Mouse (Mus musculus) liver, embryonic 12.5 days (tissue): ENCODE data around the gene Gm10447. TPM values are rescaled to one million over a fixed set of nuclear protein-coding genes. Genes with fewer than 3 reads are reported as not detected.
"Not testable (repeated sequence)": the region's sequence is repeated elsewhere in the genome, so short reads cannot be mapped to it uniquely, and the experiment has no call there.

ENCODE experiments used
- ATAC-seq: fragments of 200-750 bp; cut with Nextera tagmentation; 2 replicates; pipeline ENCODE4 v1.8.0; 2017; ENCODE audit warnings: moderate number of reproducible peaks, mild to moderate bottlenecking, moderate library complexity
- H3K27ac ChIP-seq: fragments of 300-500 bp; sonication (generic); 2 replicates; pipeline ENCODE4 v1.5.1; 2016; ENCODE audit warnings: mild to moderate bottlenecking
- H3K27me3 ChIP-seq: fragments of 300-500 bp; sonication (generic); replicated peaks from 2 replicates; pipeline ENCODE4 v1.6.1; 2016; ENCODE audit warnings: mild to moderate bottlenecking, moderate library complexity
- H3K36me3 ChIP-seq: fragments of 300-500 bp; sonication (generic); 2 replicates; pipeline ENCODE4 v1.6.1; 2016; ENCODE audit warnings: mild to moderate bottlenecking, moderate library complexity
- H3K4me1 ChIP-seq: fragments of 300-500 bp; sonication (generic); 2 replicates; pipeline ENCODE4 v1.6.1; 2016
- H3K4me2 ChIP-seq: fragments of 300-500 bp; sonication (generic); 2 replicates; pipeline ENCODE4 v1.6.1; 2016; ENCODE audit warnings: mild to moderate bottlenecking, moderate library complexity
- H3K4me3 ChIP-seq: fragments of 300-500 bp; sonication (generic); 2 replicates; pipeline ENCODE4 v1.5.1; 2016; ENCODE audit warnings: mild to moderate bottlenecking, moderate library complexity
- H3K9ac ChIP-seq: fragments of 300-500 bp; sonication (generic); 2 replicates; pipeline ENCODE4 v1.6.1; 2016; ENCODE audit warnings: mild to moderate bottlenecking, moderate library complexity
- H3K9me3 ChIP-seq: fragments of 300-500 bp; sonication (generic); replicated peaks from 2 replicates; pipeline ENCODE4 v1.6.1; 2016; ENCODE audit warnings: mild to moderate bottlenecking, moderate library complexity
- WGBS: fragments of 180-500 bp; shearing (Covaris S2); methylation state at CpG from one replicate; pipeline ENCODE4 v1.1.7; 2016; ENCODE audit not compliant: insufficient replicate concordance; 5-methylcytosine and 5-hydroxymethylcytosine counted together
- polyA plus RNA-seq: library from polyadenylated mRNA; unstranded; fragments of >200 nt; fragmentation: Nextera tagmentation; extraction: Ambion mirVana; gene quantifications from 2 replicates; pipeline ENCODE4 v1.2.1, GENCODE M21; 2016

The Gm10447 gene
- polyA plus RNA-seq, 1 experiment from 2014 or later: 0.10 TPM

- H3K36me3 ChIP-seq: peaks cover 20% of the 10 kb centered on the region
- peaks cover 52% of the 10 kb centered on the region for H3K4me1 ChIP-seq
- H3K9me3 ChIP-seq: no peaks in the 10 kb centered on the region
- 6% methylated on average over 9 of the region's 9 CpGs for WGBS
- peak overlapping the region; percentile 55 for H3K9ac ChIP-seq
- H3K4me3 ChIP-seq: peak overlapping the region; percentile 99
- H3K27ac ChIP-seq: peak overlapping the region; percentile 90
- peak; percentile 22 for ATAC-seq
- no peaks in the 10 kb centered on the region for H3K27me3 ChIP-seq
- peak overlapping the region; percentile 90 for H3K4me2 ChIP-seq
Observed at GRCm38 (mm10) chr11:53431347-53432056, 25.4 kb downstream of the Gm10447 start.

- Histone ChIP-seq H3K4me3 (peak within 1 kb of the TSS; percentile 99), H3K4me1 (peaks cover 45% of the 10 kb centered on the region), H3K9me3 (no peaks in the 10 kb centered on the region), H3K27me3 (no peaks in the 10 kb centered on the region), H3K36me3 (peaks cover 21% of the 10 kb centered on the region), H3K27ac (peak within 1 kb of the TSS; percentile 90), H3K4me2 (peak within 1 kb of the TSS; percentile 90), H3K9ac (peak within 1 kb of the TSS; percentile 87)
- 2% methylated on average over 43 of the region's 44 CpGs for WGBS
- ATAC-seq: peak; percentile 90
Observed at GRCm38 (mm10) chr11:53430670-53431346, 26.1 kb downstream of the Gm10447 start, which contains the start of the genes Uqcrq and Gdf9. TSS of gene Uqcrq (minus strand) at chr11:53430831. TSS of gene Gdf9 (plus strand) at chr11:53431023.

GRCm38 (mm10) chr11:53430300-53430669, 26.6 kb downstream of the Gm10447 start:
- H3K9me3 ChIP-seq: no peaks in the 10 kb centered on the region
- peak overlapping the region; percentile 99 for H3K4me3 ChIP-seq
- under 1% methylated on average over 34 of the region's 34 CpGs for WGBS
- H3K9ac ChIP-seq: peak overlapping the region; percentile 87
- peaks cover 45% of the 10 kb centered on the region for H3K4me1 ChIP-seq
- H3K4me2 ChIP-seq: peak overlapping the region; percentile 90
- peak overlapping the region; percentile 90 for H3K27ac ChIP-seq
- H3K27me3 ChIP-seq: no peaks in the 10 kb centered on the region
- H3K36me3 ChIP-seq: peaks cover 23% of the 10 kb centered on the region
- peak; percentile 39 for ATAC-seq

GRCm38 (mm10) chr11:53429182-53429581, 27.7 kb downstream of the Gm10447 start:
- H3K4me2 ChIP-seq: peak overlapping the region; percentile 90
- peak overlapping the region; percentile 87 for H3K9ac ChIP-seq
- peaks cover 45% of the 10 kb centered on the region for H3K4me1 ChIP-seq
- ATAC-seq: no peak
- no peak overlapping the region; the same call in 1 of the 2 replicates for H3K27ac ChIP-seq
- H3K27me3 ChIP-seq: no peaks in the 10 kb centered on the region
- H3K9me3 ChIP-seq: no peaks in the 10 kb centered on the region
- H3K36me3 ChIP-seq: peaks cover 23% of the 10 kb centered on the region
- H3K4me3 ChIP-seq: peak overlapping the region; percentile 99

- WGBS: 89% methylated on average over 5 of the region's 5 CpGs
- Histone ChIP-seq H3K9me3 (no peaks in the 10 kb centered on the region), H3K36me3 (peaks cover 23% of the 10 kb centered on the region), H3K27me3 (no peaks in the 10 kb centered on the region), H3K4me1 (peaks cover 44% of the 10 kb centered on the region), H3K27ac (no peak overlapping the region), H3K9ac (no peak overlapping the region), H3K4me2 (no peak overlapping the region), H3K4me3 (no peak overlapping the region)
- no peak for ATAC-seq
Observed at GRCm38 (mm10) chr11:53428716-53429057, 28.2 kb downstream of the Gm10447 start.

- Histone ChIP-seq H3K27ac (no peak overlapping the region), H3K9me3 (no peaks in the 10 kb centered on the region), H3K4me3 (no peak overlapping the region), H3K4me1 (peaks cover 39% of the 10 kb centered on the region), H3K9ac (no peak overlapping the region), H3K4me2 (no peak overlapping the region), H3K27me3 (no peaks in the 10 kb centered on the region), H3K36me3 (peaks cover 23% of the 10 kb centered on the region)
- 80% methylated on average over 3 of the region's 3 CpGs for WGBS
- no peak for ATAC-seq
Observed at GRCm38 (mm10) chr11:53427993-53428715, 28.8 kb downstream of the Gm10447 start.

- WGBS: 80% methylated on average over 3 of the region's 3 CpGs
- not testable (repeated sequence) for H3K27me3 ChIP-seq, H3K9me3 ChIP-seq, H3K4me3 ChIP-seq, H3K9ac ChIP-seq, H3K27ac ChIP-seq, ATAC-seq, H3K4me2 ChIP-seq
- Histone ChIP-seq H3K36me3 (peaks cover 23% of the 10 kb centered on the region), H3K4me1 (peaks cover 26% of the 10 kb centered on the region)
Observed at GRCm38 (mm10) chr11:53426914-53427313, 30.0 kb downstream of the Gm10447 start.

GRCm38 (mm10) chr11:53425711-53426255, 31.1 kb downstream of the Gm10447 start:
- H3K9ac ChIP-seq: no peak overlapping the region
- no peak overlapping the region for H3K4me3 ChIP-seq
- no peak for ATAC-seq
- H3K4me2 ChIP-seq: no peak overlapping the region
- no peaks in the 10 kb centered on the region for H3K9me3 ChIP-seq
- peaks cover 26% of the 10 kb centered on the region for H3K36me3 ChIP-seq
- H3K4me1 ChIP-seq: peaks cover 18% of the 10 kb centered on the region
- peak overlapping the region; percentile 45; the same call in 1 of the 2 replicates for H3K27ac ChIP-seq
- no peaks in the 10 kb centered on the region for H3K27me3 ChIP-seq
- WGBS: 71% methylated on average over 6 of the region's 6 CpGs

- no peak overlapping the region for H3K4me3 ChIP-seq
- H3K27me3 ChIP-seq: no peaks in the 10 kb centered on the region
- H3K9me3 ChIP-seq: no peaks in the 10 kb centered on the region
- peak overlapping the region; percentile 45; the same call in 1 of the 2 replicates for H3K27ac ChIP-seq
- H3K36me3 ChIP-seq: peaks cover 27% of the 10 kb centered on the region
- peaks cover 18% of the 10 kb centered on the region for H3K4me1 ChIP-seq
- H3K4me2 ChIP-seq: no peak overlapping the region
- no peak overlapping the region for H3K9ac ChIP-seq
- WGBS: 70% methylated on average over 3 of the region's 3 CpGs
- no peak for ATAC-seq
Observed at GRCm38 (mm10) chr11:53425251-53425650, 31.7 kb downstream of the Gm10447 start.

GRCm38 (mm10) chr11:53424826-53425225, 32.1 kb downstream of the Gm10447 start:
- Histone ChIP-seq H3K9ac (no peak overlapping the region), H3K4me3 (no peak overlapping the region), H3K27me3 (no peaks in the 10 kb centered on the region), H3K27ac (no peak overlapping the region), H3K9me3 (no peaks in the 10 kb centered on the region), H3K36me3 (peaks cover 32% of the 10 kb centered on the region), H3K4me2 (no peak overlapping the region), H3K4me1 (peaks cover 14% of the 10 kb centered on the region)
- ATAC-seq: no peak
- 50% methylated on average over 2 of the region's 2 CpGs for WGBS

- ATAC-seq: 0 out of 2 replicates have a peak, but pooled peaks have one; percentile 42
- peak within 1 kb of the TSS; percentile 10; the same call in 1 of the 2 replicates for H3K4me2 ChIP-seq
- no peak within 1 kb of the TSS for H3K4me3 ChIP-seq
Observed at GRCm38 (mm10) chr11:53423036-53423435, 33.9 kb downstream of the Gm10447 start, which contains the start of gene Leap2. TSS of gene Leap2 (minus strand) at chr11:53423170.

More at GRCm38 (mm10) chr11:53423036-53423435, 33.9 kb downstream of the Gm10447 start, which contains the start of gene Leap2:
- 64% methylated on average over 4 of the region's 4 CpGs for WGBS
- Histone ChIP-seq H3K9ac (no peak within 1 kb of the TSS), H3K9me3 (no peaks in the 10 kb centered on the region), H3K27ac (peak within 1 kb of the TSS; percentile 58), H3K4me1 (no peaks in the 10 kb centered on the region; the same call in 1 of the 2 replicates), H3K36me3 (peaks cover 35% of the 10 kb centered on the region), H3K27me3 (no peaks in the 10 kb centered on the region)
